Mouse (Mus musculus) thymus, adult 2 months (tissue): ENCODE data around the gene Hacl1. TPM values are rescaled to one million over a fixed set of nuclear protein-coding genes. Genes with fewer than 3 reads are reported as not detected.
"Not testable (repeated sequence)": the region's sequence is repeated elsewhere in the genome, so short reads cannot be mapped to it uniquely, and the experiment has no call there.

Experiments used
- DNase-seq: peaks from one replicate; pipeline ENCODE4 v3.0.0; 2021
- H3K27ac ChIP-seq: fragments of 200-500 bp; 2 replicates; pipeline ENCODE4 v1.5.1; 2012; ENCODE audit warnings: low read length, control low read depth; ENCODE audit not compliant: control insufficient read depth, insufficient read depth
- H3K27me3 ChIP-seq: fragments of 200-500 bp; 2 replicates; pipeline ENCODE4 v1.6.1; 2012; ENCODE audit warnings: mild to moderate bottlenecking, low read length, moderate library complexity, mixed read lengths; ENCODE audit not compliant: control insufficient read depth, insufficient read depth
- H3K36me3 ChIP-seq: fragments of 200-500 bp; 2 replicates; pipeline ENCODE4 v1.6.1; 2012; ENCODE audit warnings: mild to moderate bottlenecking, low read length, moderate library complexity; ENCODE audit not compliant: control insufficient read depth, insufficient read depth
- H3K4me1 ChIP-seq: fragments of 200-500 bp; replicated peaks from 2 replicates; pipeline ENCODE4 v1.6.1; 2012; ENCODE audit warnings: low read length; ENCODE audit not compliant: control insufficient read depth, insufficient read depth
- H3K4me3 ChIP-seq: fragments of 200-500 bp; 2 replicates; pipeline ENCODE4 v1.5.1; 2012; ENCODE audit warnings: mild to moderate bottlenecking, low read length, control low read depth, moderate library complexity; ENCODE audit not compliant: control insufficient read depth, insufficient read depth
- CTCF ChIP-seq: fragments of 200-500 bp; IDR thresholded peaks from 2 replicates; pipeline ENCODE4 v1.5.1; 2012; ENCODE audit warnings: mild to moderate bottlenecking, control low read depth, low read length, moderate library complexity, borderline replicate concordance; ENCODE audit not compliant: control insufficient read depth, poor library complexity, insufficient read depth; ENCODE audit errors: extremely low read depth
- POLR2A ChIP-seq: fragments of 200-500 bp; IDR thresholded peaks from 2 replicates; pipeline ENCODE4 v1.6.1; 2012; ENCODE audit warnings: mild to moderate bottlenecking, low read length, control low read depth, moderate library complexity; ENCODE audit not compliant: control insufficient read depth, poor library complexity, insufficient read depth; ENCODE audit errors: extremely low read depth
- WGBS: fragments of 180-500 bp; shearing (Covaris S2); methylation state at CpG from one replicate; pipeline ENCODE4 v1.1.7; 2018; 5-methylcytosine and 5-hydroxymethylcytosine counted together
- polyA plus RNA-seq: library from polyadenylated mRNA; depleted of rRNA; stranded (reverse); fragments of >200 nt; gene quantifications from 2 replicates; pipeline ENCODE4 v1.2.3, GENCODE M21; 2012

Hacl1 gene
- polyA plus RNA-seq, 1 experiment, result 12.1 TPM

- 70% methylated on average over 3 of the region's 3 CpGs for WGBS
- no peak for DNase-seq
- Histone ChIP-seq H3K4me1 (no peaks in the 10 kb centered on the region), H3K36me3 (0 out of 2 replicates have a peak, but pooled peaks cover 4% of the 10 kb centered on the region), H3K27me3 (no peaks in the 10 kb centered on the region), H3K4me3 (no peak overlapping the region), H3K27ac (no peak overlapping the region)
- TF ChIP-seq CTCF (no peak), POLR2A (no peak)
Observed at GRCm38 (mm10) chr14:31617997-31618396, 23.1 kb downstream of the Hacl1 start.

- Histone ChIP-seq H3K27me3 (no peaks in the 10 kb centered on the region), H3K4me1 (no peaks in the 10 kb centered on the region), H3K27ac (no peak overlapping the region), H3K4me3 (no peak overlapping the region), H3K36me3 (0 out of 2 replicates have a peak, but pooled peaks cover 4% of the 10 kb centered on the region)
- no peak for TF ChIP-seq POLR2A
- no peak for TF ChIP-seq CTCF
- DNase-seq, result no peak
- WGBS, result 95% methylated on average over 9 of the region's 9 CpGs
Observed at GRCm38 (mm10) chr14:31617204-31617603, 23.9 kb downstream of the Hacl1 start.

- WGBS, result 90% methylated on average over 5 of the region's 5 CpGs
- H3K27ac ChIP-seq, result no peak overlapping the region
- H3K4me3 ChIP-seq, result no peak overlapping the region
- TF ChIP-seq CTCF (no peak), POLR2A (no peak)
- no peaks in the 10 kb centered on the region for H3K27me3 ChIP-seq
- no peak for DNase-seq
- H3K4me1 ChIP-seq, result no peaks in the 10 kb centered on the region
- H3K36me3 ChIP-seq, result 0 out of 2 replicates have a peak, but pooled peaks cover 4% of the 10 kb centered on the region
Observed at GRCm38 (mm10) chr14:31613671-31614070, 27.4 kb downstream of the Hacl1 start.

- DNase-seq, result no peak
- Histone ChIP-seq H3K27ac (no peak overlapping the region), H3K36me3 (no peaks in the 10 kb centered on the region), H3K4me3 (no peak overlapping the region), H3K4me1 (no peaks in the 10 kb centered on the region), H3K27me3 (no peaks in the 10 kb centered on the region)
- TF ChIP-seq POLR2A, result no peak
- TF ChIP-seq CTCF, result no peak
- 92% methylated on average over 4 of the region's 4 CpGs for WGBS
Observed at GRCm38 (mm10) chr14:31611986-31612385, 29.1 kb downstream of the Hacl1 start.

GRCm38 (mm10) chr14:31605514-31605913, 35.6 kb downstream of the Hacl1 start:
- no peak overlapping the region for H3K4me3 ChIP-seq
- H3K36me3 ChIP-seq, result no peaks in the 10 kb centered on the region
- no peaks in the 10 kb centered on the region for H3K27me3 ChIP-seq
- DNase-seq, result peak; percentile 37
- 86% methylated on average over 6 of the region's 6 CpGs for WGBS
- TF ChIP-seq CTCF (peak; percentile 19; the same call in 1 of the 2 replicates), POLR2A (no peak)
- no peak overlapping the region for H3K27ac ChIP-seq
- peaks cover 20% of the 10 kb centered on the region for H3K4me1 ChIP-seq

GRCm38 (mm10) chr14:31604916-31605315, 36.2 kb downstream of the Hacl1 start:
- peaks cover 20% of the 10 kb centered on the region for H3K4me1 ChIP-seq
- TF ChIP-seq POLR2A, result no peak
- TF ChIP-seq CTCF, result no peak
- H3K27ac ChIP-seq, result no peak overlapping the region
- DNase-seq, result peak; percentile 62
- H3K36me3 ChIP-seq, result no peaks in the 10 kb centered on the region
- 87% methylated on average over 5 of the region's 5 CpGs for WGBS
- H3K27me3 ChIP-seq, result no peaks in the 10 kb centered on the region
- no peak overlapping the region for H3K4me3 ChIP-seq

- not testable (repeated sequence) for DNase-seq, H3K27ac ChIP-seq, H3K27me3 ChIP-seq, H3K4me3 ChIP-seq, H3K36me3 ChIP-seq
- 94% methylated on average over 6 of the region's 6 CpGs for WGBS
- peaks cover 20% of the 10 kb centered on the region for H3K4me1 ChIP-seq
Observed at GRCm38 (mm10) chr14:31602616-31602979, 38.5 kb downstream of the Hacl1 start.
